Mouse (Mus musculus): ENCODE measurements around the gene Eef2.

- TF ChIP-seq TCF3 (IDR thresholded peaks at IDR 0.05; ENCODE audit: insufficient read length, low read depth) (no peak), POLR2A (IDR thresholded peaks at IDR 0.05; ENCODE audit: insufficient read length, low read depth) (peak; percentile 37), MAX (IDR thresholded peaks at IDR 0.05; ENCODE audit: low read depth) (no peak), CEBPB (IDR thresholded peaks at IDR 0.05; ENCODE audit: insufficient read depth, poor library complexity, severe bottlenecking) (no peak)
These were observed 22.1 kb upstream of the Eef2 start for GRCm38 (mm10) chr10:81154313-81154712.
